Mouse (Mus musculus): ENCODE results near the gene Coro1c. TPM values are rescaled to one million over a fixed set of nuclear protein-coding genes. Genes with fewer than 3 reads are reported as not detected.
A peak's percentile ranks its signal among the peaks of the same experiment; 100 is the strongest.

Coro1c gene
- polyA plus RNA-seq, 1 experiment: 194 TPM

- Histone ChIP-seq H3K4me3 (ENCODE audit: insufficient read depth, low read length) (no peak overlapping the region), H3K4me1 (ENCODE audit: control insufficient read depth, insufficient read depth, low read length) (peaks cover 3% of the 10 kb centered on the region; the same call in 1 of the 2 replicates), H3K27ac (ENCODE audit: insufficient read depth, low read depth, low read length) (no peak overlapping the region)
- TF ChIP-seq POLR2A (IDR thresholded peaks at IDR 0.05; ENCODE audit: borderline replicate concordance, low read depth, low read length) (no peak), CTCF (IDR thresholded peaks at IDR 0.05; ENCODE audit: low read depth, low read length) (no peak)
These were observed 56.1 kb downstream of the Coro1c start for GRCm38 (mm10) chr5:113852463-113852862.

GRCm38 (mm10) chr5:113850680-113851230 lies 57.8 kb downstream of the Coro1c start:
- peaks cover 3% of the 10 kb centered on the region; the same call in 1 of the 2 replicates for H3K4me1 ChIP-seq (ENCODE audit: control insufficient read depth, insufficient read depth, low read length)
- H3K27ac ChIP-seq (ENCODE audit: insufficient read depth, low read depth, low read length): no peak overlapping the region
- TF ChIP-seq CTCF (IDR thresholded peaks at IDR 0.05; ENCODE audit: low read depth, low read length): no peak
- TF ChIP-seq POLR2A (IDR thresholded peaks at IDR 0.05; ENCODE audit: borderline replicate concordance, low read depth, low read length): no peak
- no peak overlapping the region for H3K4me3 ChIP-seq (ENCODE audit: insufficient read depth, low read length)

- TF ChIP-seq CTCF (IDR thresholded peaks at IDR 0.05; ENCODE audit: low read depth, low read length): no peak
- Histone ChIP-seq H3K27ac (ENCODE audit: insufficient read depth, low read depth, low read length) (no peak overlapping the region), H3K4me3 (ENCODE audit: insufficient read depth, low read length) (no peak overlapping the region), H3K4me1 (ENCODE audit: control insufficient read depth, insufficient read depth, low read length) (peaks cover 9% of the 10 kb centered on the region)
These were observed 60.9 kb downstream of the Coro1c start for GRCm38 (mm10) chr5:113847636-113848035.

- no peak for TF ChIP-seq CTCF (IDR thresholded peaks at IDR 0.05; ENCODE audit: low read depth, low read length)
- Histone ChIP-seq H3K4me1 (ENCODE audit: control insufficient read depth, insufficient read depth, low read length) (peaks cover 19% of the 10 kb centered on the region), H3K4me3 (ENCODE audit: insufficient read depth, low read length) (no peak overlapping the region), H3K27ac (ENCODE audit: insufficient read depth, low read depth, low read length) (no peak overlapping the region)
These were observed 61.9 kb downstream of the Coro1c start for GRCm38 (mm10) chr5:113846656-113847055.

GRCm38 (mm10) chr5:113845627-113846026 lies 62.9 kb downstream of the Coro1c start:
- Histone ChIP-seq H3K27ac (ENCODE audit: insufficient read depth, low read depth, low read length) (no peak overlapping the region), H3K4me1 (ENCODE audit: control insufficient read depth, insufficient read depth, low read length) (peaks cover 27% of the 10 kb centered on the region), H3K4me3 (ENCODE audit: insufficient read depth, low read length) (no peak overlapping the region)
- TF ChIP-seq CTCF (IDR thresholded peaks at IDR 0.05; ENCODE audit: low read depth, low read length): no peak
- TF ChIP-seq POLR2A (IDR thresholded peaks at IDR 0.05; ENCODE audit: borderline replicate concordance, low read depth, low read length): no peak

GRCm38 (mm10) chr5:113844721-113845120 lies 63.8 kb downstream of the Coro1c start:
- TF ChIP-seq POLR2A (IDR thresholded peaks at IDR 0.05; ENCODE audit: borderline replicate concordance, low read depth, low read length): no peak
- TF ChIP-seq CTCF (IDR thresholded peaks at IDR 0.05; ENCODE audit: low read depth, low read length): peak; percentile 59
- Histone ChIP-seq H3K4me1 (ENCODE audit: control insufficient read depth, insufficient read depth, low read length) (peaks cover 35% of the 10 kb centered on the region), H3K4me3 (ENCODE audit: insufficient read depth, low read length) (no peak overlapping the region), H3K27ac (ENCODE audit: insufficient read depth, low read depth, low read length) (no peak overlapping the region)

GRCm38 (mm10) chr5:113844106-113844505 lies 64.5 kb downstream of the Coro1c start:
- TF ChIP-seq POLR2A (IDR thresholded peaks at IDR 0.05; ENCODE audit: borderline replicate concordance, low read depth, low read length): no peak
- no peak for TF ChIP-seq CTCF (IDR thresholded peaks at IDR 0.05; ENCODE audit: low read depth, low read length)

GRCm38 (mm10) chr5:113842906-113843305 lies 65.7 kb downstream of the Coro1c start:
- Histone ChIP-seq H3K4me3 (ENCODE audit: insufficient read depth, low read length) (no peak overlapping the region), H3K4me1 (ENCODE audit: control insufficient read depth, insufficient read depth, low read length) (peaks cover 35% of the 10 kb centered on the region), H3K27ac (ENCODE audit: insufficient read depth, low read depth, low read length) (peak overlapping the region; percentile 84)
- TF ChIP-seq POLR2A (IDR thresholded peaks at IDR 0.05; ENCODE audit: borderline replicate concordance, low read depth, low read length) (no peak), CTCF (IDR thresholded peaks at IDR 0.05; ENCODE audit: low read depth, low read length) (no peak)

More at GRCm38 (mm10) chr5:113844106-113844505, 64.5 kb downstream of the Coro1c start:
- Histone ChIP-seq H3K27ac (ENCODE audit: insufficient read depth, low read depth, low read length) (no peak overlapping the region), H3K4me3 (ENCODE audit: insufficient read depth, low read length) (no peak overlapping the region), H3K4me1 (ENCODE audit: control insufficient read depth, insufficient read depth, low read length) (peaks cover 35% of the 10 kb centered on the region)

- H3K4me1 ChIP-seq (ENCODE audit: control insufficient read depth, insufficient read depth, low read length): peaks cover 35% of the 10 kb centered on the region
- H3K4me3 ChIP-seq (ENCODE audit: insufficient read depth, low read length): no peak overlapping the region
- H3K27ac ChIP-seq (ENCODE audit: insufficient read depth, low read depth, low read length): peak overlapping the region; percentile 84
- 0 out of 2 replicates have a peak, but pooled peaks have one; percentile 1 for TF ChIP-seq CTCF (IDR thresholded peaks at IDR 0.05; ENCODE audit: low read depth, low read length)
- no peak for TF ChIP-seq POLR2A (IDR thresholded peaks at IDR 0.05; ENCODE audit: borderline replicate concordance, low read depth, low read length)
These were observed 66.3 kb downstream of the Coro1c start for GRCm38 (mm10) chr5:113842244-113842643.

GRCm38 (mm10) chr5:113841243-113842225 lies 67.0 kb downstream of the Coro1c start:
- TF ChIP-seq POLR2A (IDR thresholded peaks at IDR 0.05; ENCODE audit: borderline replicate concordance, low read depth, low read length) (no peak), CTCF (IDR thresholded peaks at IDR 0.05; ENCODE audit: low read depth, low read length) (0 out of 2 replicates have a peak, but pooled peaks have one; percentile 2)
- H3K4me1 ChIP-seq (ENCODE audit: control insufficient read depth, insufficient read depth, low read length): peaks cover 35% of the 10 kb centered on the region
- H3K27ac ChIP-seq (ENCODE audit: insufficient read depth, low read depth, low read length): peak overlapping the region; percentile 84
- H3K4me3 ChIP-seq (ENCODE audit: insufficient read depth, low read length): no peak overlapping the region

Measured in bone marrow macrophage, adult 2 months (primary cell).